Mouse (Mus musculus) thymus, adult 2 months (tissue): ENCODE results near the gene Acsm3.
"Not testable (repeated sequence)": the region's sequence is repeated elsewhere in the genome, so short reads cannot be mapped to it uniquely, and the experiment has no call there.

ENCODE experiments used
- CTCF ChIP-seq: fragments of 200-500 bp; IDR thresholded peaks from 2 replicates; pipeline ENCODE4 v1.5.1; 2012; ENCODE audit warnings: mild to moderate bottlenecking, control low read depth, low read length, moderate library complexity, borderline replicate concordance; ENCODE audit not compliant: control insufficient read depth, poor library complexity, insufficient read depth; ENCODE audit errors: extremely low read depth
- POLR2A ChIP-seq: fragments of 200-500 bp; IDR thresholded peaks from 2 replicates; pipeline ENCODE4 v1.6.1; 2012; ENCODE audit warnings: mild to moderate bottlenecking, low read length, control low read depth, moderate library complexity; ENCODE audit not compliant: control insufficient read depth, poor library complexity, insufficient read depth; ENCODE audit errors: extremely low read depth

- TF ChIP-seq POLR2A, CTCF: not testable (repeated sequence)
Observed at GRCm38 (mm10) chr7:119739798-119740468, 20.8 kb upstream of the Acsm3 start.
